In the genomic region with DNA sequence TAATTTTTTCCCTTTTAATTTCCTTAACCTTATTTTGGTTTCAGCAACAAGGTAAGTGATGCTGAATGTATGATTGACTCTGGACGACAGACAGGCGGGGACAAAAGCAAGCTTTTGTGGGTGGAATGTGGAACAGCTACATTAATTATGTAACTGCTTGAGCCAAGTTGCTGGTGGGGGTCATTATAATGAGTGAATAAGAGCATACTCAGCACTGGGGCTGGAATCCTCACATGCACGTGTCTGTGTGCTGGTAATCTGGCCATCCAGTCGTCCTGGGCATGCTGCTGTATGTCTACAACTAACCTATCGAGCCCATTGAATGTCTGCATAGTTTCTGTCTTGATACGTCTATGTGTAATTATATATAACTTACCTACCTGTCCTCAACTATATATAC, we compare ENCODE assay signal across 10 mouse cellular contexts. TPM values are rescaled to one million over a fixed set of nuclear protein-coding genes. Genes with fewer than 3 reads are reported as not detected.
DNase-seq lines count a peak whose midpoint lies in the region; ATAC-seq and TF ChIP-seq lines count a peak whose summit lies in the region.
"Had no signal": no experiment of that assay in that cellular context is flagged by ENCODE, and none has a peak within 500 bp of the region (broad histone marks: within the 10 kb centered on the region; RNA-seq: fewer than 3 reads in every experiment).

No protein-coding gene starts in this region.

- no peak for TF ChIP-seq CTCF in kidney, postnatal 0 days (IDR thresholded peaks at IDR 0.05; ENCODE audit: low read depth)
- TF ChIP-seq CTCF in kidney, adult 2 months (conservative IDR thresholded peaks at IDR 0.05; ENCODE audit: insufficient read depth, insufficient read length, low read depth, low read length): no peak

- no peak for ATAC-seq in kidney, postnatal 0 days (replicated peaks; ENCODE audit: low FRiP score, low read depth)
- ATAC-seq in embryonic facial prominence, embryonic 13.5 days (ENCODE audit: insufficient number of reproducible peaks, insufficient read depth, low FRiP score, low TSS enrichment, low read depth): no peak
- peak; percentile 50; the same call in 1 of the 2 replicates for ATAC-seq in midbrain, embryonic 16.5 days
- ATAC-seq in megakaryocyte-erythroid progenitor cell, adult 5-6 weeks (replicated peaks; ENCODE audit: low FRiP score, low TSS enrichment, poor library complexity, severe bottlenecking): no peak

- H3K9me3 ChIP-seq in kidney, postnatal 0 days (replicated peaks; ENCODE audit: low read length): no peaks in the 10 kb centered on the region
- H3K9me3 ChIP-seq in embryonic facial prominence, embryonic 13.5 days: no peaks in the 10 kb centered on the region
- H3K9me3 ChIP-seq in hindbrain, embryonic 10.5 days: no peaks in the 10 kb centered on the region
- no peaks in the 10 kb centered on the region for H3K9me3 ChIP-seq in midbrain, embryonic 16.5 days (replicated peaks; ENCODE audit: control insufficient read depth, low read length, poor library complexity, severe bottlenecking)
- H3K9me3 ChIP-seq: liver, embryonic 15.5 days had no signal

- H3K4me2 ChIP-seq in kidney, postnatal 0 days (ENCODE audit: low read length): peak overlapping the region; percentile 44
- peak overlapping the region; percentile 64 for H3K4me2 ChIP-seq in embryonic facial prominence, embryonic 13.5 days
- peak overlapping the region; percentile 62 for H3K4me2 ChIP-seq in midbrain, embryonic 16.5 days (ENCODE audit: low read length)
- H3K4me2 ChIP-seq: liver, embryonic 15.5 days had no signal

- H3K27me3 ChIP-seq in kidney, postnatal 0 days (ENCODE audit: insufficient read depth, low read length): no peaks in the 10 kb centered on the region
- H3K27me3 ChIP-seq in kidney, adult 2 months (replicated peaks; ENCODE audit: control insufficient read depth, insufficient read depth, low read length): no peaks in the 10 kb centered on the region
- H3K27me3 ChIP-seq in embryonic facial prominence, embryonic 13.5 days: no peaks in the 10 kb centered on the region
- H3K27me3 ChIP-seq in hindbrain, embryonic 10.5 days (ENCODE audit: insufficient read depth, poor library complexity, severe bottlenecking): no peaks in the 10 kb centered on the region
- no peaks in the 10 kb centered on the region for H3K27me3 ChIP-seq in midbrain, embryonic 16.5 days (ENCODE audit: control insufficient read depth, insufficient read depth, low read depth, low read length)
- H3K27me3 ChIP-seq: liver, embryonic 15.5 days had no signal

- no peak for TF ChIP-seq POLR2A in kidney, adult 2 months (IDR thresholded peaks at IDR 0.05; ENCODE audit: low read depth, low read length)

- no peak overlapping the region for H3K27ac ChIP-seq in kidney, postnatal 0 days
- H3K27ac ChIP-seq in kidney, adult 2 months (ENCODE audit: insufficient read depth, low read depth, low read length): no peak overlapping the region
- H3K27ac ChIP-seq in embryonic facial prominence, embryonic 13.5 days: peak overlapping the region; percentile 73
- peak overlapping the region; percentile 85 for H3K27ac ChIP-seq in hindbrain, embryonic 10.5 days
- H3K27ac ChIP-seq in midbrain, embryonic 16.5 days (ENCODE audit: low read length): peak overlapping the region; percentile 80
- H3K27ac ChIP-seq: liver, embryonic 15.5 days had no signal

- H3K4me1 ChIP-seq in kidney, postnatal 0 days (replicated peaks; ENCODE audit: insufficient read depth, low read length): no peaks in the 10 kb centered on the region
- H3K4me1 ChIP-seq in kidney, adult 2 months (ENCODE audit: control insufficient read depth, insufficient read depth, low read length): no peaks in the 10 kb centered on the region
- peaks cover 13% of the 10 kb centered on the region for H3K4me1 ChIP-seq in embryonic facial prominence, embryonic 13.5 days
- H3K4me1 ChIP-seq in hindbrain, embryonic 10.5 days (replicated peaks): peaks cover 17% of the 10 kb centered on the region
- peaks cover 14% of the 10 kb centered on the region for H3K4me1 ChIP-seq in midbrain, embryonic 16.5 days (ENCODE audit: control insufficient read depth, insufficient read depth, low read length)
- H3K4me1 ChIP-seq: liver, embryonic 15.5 days had no signal

- 58% methylated on average over 6 of the region's 6 CpGs for WGBS in kidney, postnatal 0 days
- WGBS in kidney, adult 2 months: 49% methylated on average over 6 of the region's 6 CpGs
- 41% methylated on average over 6 of the region's 6 CpGs for WGBS in embryonic facial prominence, embryonic 13.5 days
- WGBS in hindbrain, embryonic 10.5 days: 46% methylated on average over 6 of the region's 6 CpGs
- WGBS in midbrain, embryonic 16.5 days: 18% methylated on average over 6 of the region's 6 CpGs

- no peaks in the 10 kb centered on the region for H3K36me3 ChIP-seq in kidney, postnatal 0 days (ENCODE audit: insufficient read depth, low read length)
- no peaks in the 10 kb centered on the region for H3K36me3 ChIP-seq in kidney, adult 2 months (ENCODE audit: control insufficient read depth, insufficient read depth, low read length)
- no peaks in the 10 kb centered on the region for H3K36me3 ChIP-seq in embryonic facial prominence, embryonic 13.5 days
- H3K36me3 ChIP-seq in hindbrain, embryonic 10.5 days: no peaks in the 10 kb centered on the region
- no peaks in the 10 kb centered on the region for H3K36me3 ChIP-seq in midbrain, embryonic 16.5 days (ENCODE audit: control insufficient read depth, insufficient read depth, low read length)
- H3K36me3 ChIP-seq: liver, embryonic 15.5 days had no signal

- peak overlapping the region; percentile 40; the same call in 1 of the 2 replicates for H3K9ac ChIP-seq in kidney, postnatal 0 days (ENCODE audit: low read depth, low read length)
- peak overlapping the region; percentile 71 for H3K9ac ChIP-seq in embryonic facial prominence, embryonic 13.5 days
- H3K9ac ChIP-seq in midbrain, embryonic 16.5 days (ENCODE audit: low read depth, low read length): peak overlapping the region; percentile 53
- H3K9ac ChIP-seq: liver, embryonic 15.5 days had no signal

- no peak overlapping the region for H3K4me3 ChIP-seq in kidney, postnatal 0 days (replicated peaks; ENCODE audit: low read depth, low read length)
- no peak overlapping the region for H3K4me3 ChIP-seq in kidney, adult 2 months (ENCODE audit: insufficient read depth, low read depth, low read length)
- peak overlapping the region; percentile 39 for H3K4me3 ChIP-seq in embryonic facial prominence, embryonic 13.5 days
- H3K4me3 ChIP-seq in hindbrain, embryonic 10.5 days: peak overlapping the region; percentile 41
- peak overlapping the region; percentile 37 for H3K4me3 ChIP-seq in midbrain, embryonic 16.5 days (ENCODE audit: low read depth, low read length)
- H3K4me3 ChIP-seq: liver, embryonic 15.5 days had no signal

- DNase-seq in kidney, postnatal 0 days (ENCODE audit: low spot score): no peak
- no peak for DNase-seq in kidney, adult 2 months
- peak; percentile 3 for DNase-seq in hindbrain, embryonic 10.5 days (ENCODE audit: low spot score)
- DNase-seq in adrenal gland, postnatal 4 days (ENCODE audit: low spot score in 2 of 2): no peak
- no peak for DNase-seq in spleen, postnatal 10 days (ENCODE audit: low spot score in 2 of 2)
- DNase-seq: cerebellum, adult 8-10 months had no signal

RNA-seq across cellular contexts. Expression of a gene that starts 57.3 kb away (rescaled TPM):
- polyA plus RNA-seq in kidney, postnatal 0 days (2015; fragmentation: Nextera tagmentation; extraction: Ambion mirVana): 0.37 and 0.51 TPM in 2 replicates
- polyA plus RNA-seq in kidney, adult 2 months (2012; rRNA removed): 0.38 and 0.54 TPM in 2 replicates
- 0.41 and 0.62 TPM in 2 replicates for polyA plus RNA-seq in embryonic facial prominence, embryonic 13.5 days (2015; fragmentation: Nextera tagmentation; extraction: Ambion mirVana)
- 0.18 and 0.26 TPM in 2 replicates for polyA plus RNA-seq in hindbrain, embryonic 10.5 days (2016; fragmentation: Nextera tagmentation; extraction: Ambion mirVana)
- polyA plus RNA-seq in midbrain, embryonic 16.5 days (2015; fragmentation: Nextera tagmentation; extraction: Ambion mirVana): 0.72 and 0.90 TPM in 2 replicates
- under 1 TPM; 0.68 to 0.90 TPM for total RNA-seq in adrenal gland, postnatal 4 days (2021)
- 0.07 and 0.68 TPM in 2 replicates for total RNA-seq in megakaryocyte-erythroid progenitor cell, adult 5-6 weeks (2014; fragmentation: Nextera tagmentation)
- total RNA-seq in megakaryocyte-erythroid progenitor cell, adult 5-6 weeks (2017): 0.66 and 0.69 TPM in 2 replicates

Comparison
In these comparisons a context has a peak if more than half of its experiments do, and no peak if none do; other contexts are left out.
1. H3K27ac ChIP-seq: peak in embryonic facial prominence, embryonic 13.5 days (single experiment), hindbrain, embryonic 10.5 days (single experiment) and midbrain, embryonic 16.5 days (single experiment); none in kidney, postnatal 0 days (single experiment) and kidney, adult 2 months (single experiment).
2. H3K4me3 ChIP-seq: peak in embryonic facial prominence, embryonic 13.5 days (single experiment), hindbrain, embryonic 10.5 days (single experiment) and midbrain, embryonic 16.5 days (single experiment); none in kidney, postnatal 0 days (single experiment) and kidney, adult 2 months (single experiment).
3. Peak in every context shown above with its lines, with median percentiles within 50 percentile points of each other: H3K4me2 ChIP-seq and H3K9ac ChIP-seq.